Mouse (Mus musculus) erythroblast, embryonic 14.5 days (primary cell): ENCODE results near the gene Spint1. TPM values are rescaled to one million over a fixed set of nuclear protein-coding genes. Genes with fewer than 3 reads are reported as not detected.

Source experiments
- H3K27me3 ChIP-seq: 2 replicates; pipeline ENCODE4 v1.6.1; 2012; ENCODE audit warnings: inconsistent platforms; ENCODE audit not compliant: control insufficient read depth
- H3K36me3 ChIP-seq: 2 replicates; pipeline ENCODE4 v1.6.1; 2012; ENCODE audit warnings: mild to moderate bottlenecking, inconsistent platforms; ENCODE audit not compliant: control insufficient read depth
- H3K4me1 ChIP-seq: 2 replicates; pipeline ENCODE4 v1.6.1; 2012; ENCODE audit warnings: inconsistent platforms; ENCODE audit not compliant: control insufficient read depth
- H3K4me3 ChIP-seq: replicated peaks from 2 replicates; pipeline ENCODE3; 2012; ENCODE audit warnings: moderate library complexity, mild to moderate bottlenecking, inconsistent platforms
- H3K9me3 ChIP-seq: 2 replicates; pipeline ENCODE4 v1.6.1; 2012; ENCODE audit warnings: low read length, inconsistent platforms, mixed read lengths; ENCODE audit not compliant: control insufficient read depth
- GATA1 ChIP-seq: IDR thresholded peaks from 2 replicates; pipeline ENCODE4 v1.6.1; 2012; ENCODE audit warnings: low read length, inconsistent platforms, mixed read lengths
- TAL1 ChIP-seq: IDR thresholded peaks from 3 replicates; pipeline ENCODE4 v1.6.1; 2012; ENCODE audit warnings: low read length, inconsistent platforms, mixed read lengths
- polyA plus RNA-seq: library from polyadenylated mRNA; stranded (reverse); fragments of >175 nt; gene quantifications from 2 replicates; pipeline ENCODE4 v1.2.3, GENCODE M21; 2012

Gene Spint1
- polyA plus RNA-seq, 1 experiment = not detected

GRCm38 (mm10) chr2:119296756-119297155 is 59.6 kb downstream of the Spint1 start:
- Histone ChIP-seq H3K27me3 (no peaks in the 10 kb centered on the region), H3K4me3 (no peak overlapping the region), H3K9me3 (no peaks in the 10 kb centered on the region), H3K36me3 (peaks cover 68% of the 10 kb centered on the region), H3K4me1 (peaks cover 31% of the 10 kb centered on the region)
- TF ChIP-seq TAL1 (no peak), GATA1 (no peak)

GRCm38 (mm10) chr2:119297506-119297905 is 60.3 kb downstream of the Spint1 start:
- TF ChIP-seq GATA1 (no peak), TAL1 (no peak)
- Histone ChIP-seq H3K27me3 (no peaks in the 10 kb centered on the region), H3K36me3 (peaks cover 63% of the 10 kb centered on the region), H3K4me3 (no peak overlapping the region), H3K9me3 (no peaks in the 10 kb centered on the region), H3K4me1 (peaks cover 37% of the 10 kb centered on the region)

GRCm38 (mm10) chr2:119298330-119298729 is 61.2 kb downstream of the Spint1 start:
- Histone ChIP-seq H3K4me1 (peaks cover 41% of the 10 kb centered on the region), H3K9me3 (no peaks in the 10 kb centered on the region), H3K27me3 (no peaks in the 10 kb centered on the region), H3K36me3 (peaks cover 55% of the 10 kb centered on the region), H3K4me3 (no peak overlapping the region)
- TF ChIP-seq GATA1 = no peak

- no peaks in the 10 kb centered on the region for H3K27me3 ChIP-seq
- peaks cover 44% of the 10 kb centered on the region for H3K4me1 ChIP-seq
- TF ChIP-seq TAL1 = no peak
- TF ChIP-seq GATA1 = no peak
- no peak overlapping the region for H3K4me3 ChIP-seq
- H3K36me3 ChIP-seq = peaks cover 50% of the 10 kb centered on the region
- no peaks in the 10 kb centered on the region for H3K9me3 ChIP-seq
Observed at GRCm38 (mm10) chr2:119298839-119299238, 61.7 kb downstream of the Spint1 start.

Other genes starting within 250 kb of the Spint1 start
- 0.69 and 0.75 TPM in 2 replicates for gene Ccdc32, start 208.0 kb upstream of the Spint1 start, polyA plus RNA-seq
- 0.03 and 0.09 TPM in 2 replicates for gene Rpusd2, start 202.6 kb upstream of the Spint1 start, polyA plus RNA-seq
- 0.18 and 0.37 TPM in 2 replicates for gene Knl1, start 190.2 kb upstream of the Spint1 start, polyA plus RNA-seq
- gene Rad51, start 124.6 kb upstream of the Spint1 start, polyA plus RNA-seq = 2.7 and 4.3 TPM in 2 replicates
- gene Rmdn3, start 80.3 kb upstream of the Spint1 start, polyA plus RNA-seq = 4.4 and 6.3 TPM in 2 replicates
- gene Gchfr, start 69.6 kb upstream of the Spint1 start, polyA plus RNA-seq = 0.20 and 0.22 TPM in 2 replicates
- not detected in 2 replicates for gene Gm14137, start 62.9 kb upstream of the Spint1 start, polyA plus RNA-seq
- gene Zfyve19, start 28.7 kb upstream of the Spint1 start, polyA plus RNA-seq = 1.1 and 1.9 TPM in 2 replicates
- gene Dnajc17, start 28.6 kb upstream of the Spint1 start, polyA plus RNA-seq = 3.9 and 5.5 TPM in 2 replicates
- not detected in 2 replicates for gene Ppp1r14d, start 7.5 kb upstream of the Spint1 start, polyA plus RNA-seq
- gene Rhov, start 33.9 kb downstream of the Spint1 start, polyA plus RNA-seq = not detected in 2 replicates
- gene Vps18, start 51.4 kb downstream of the Spint1 start, polyA plus RNA-seq = 0.60 and 0.73 TPM in 2 replicates
- 0.04 and 0.05 TPM in 2 replicates for gene Dll4, start 88.4 kb downstream of the Spint1 start, polyA plus RNA-seq
- gene Chac1, start 113.9 kb downstream of the Spint1 start, polyA plus RNA-seq = 3.1 and 7.6 TPM in 2 replicates
- 0.22 and 0.26 TPM in 2 replicates for gene Ino80, start 240.3 kb downstream of the Spint1 start, polyA plus RNA-seq